Mouse (Mus musculus): Measurements from ENCODE around the gene Drosha.
A peak's percentile ranks its signal among the peaks of the same experiment; 100 is the strongest.
"Not testable (repeated sequence)": the region's sequence is repeated elsewhere in the genome, so short reads cannot be mapped to it uniquely, and the experiment has no call there.

Gene Drosha

DNA sequence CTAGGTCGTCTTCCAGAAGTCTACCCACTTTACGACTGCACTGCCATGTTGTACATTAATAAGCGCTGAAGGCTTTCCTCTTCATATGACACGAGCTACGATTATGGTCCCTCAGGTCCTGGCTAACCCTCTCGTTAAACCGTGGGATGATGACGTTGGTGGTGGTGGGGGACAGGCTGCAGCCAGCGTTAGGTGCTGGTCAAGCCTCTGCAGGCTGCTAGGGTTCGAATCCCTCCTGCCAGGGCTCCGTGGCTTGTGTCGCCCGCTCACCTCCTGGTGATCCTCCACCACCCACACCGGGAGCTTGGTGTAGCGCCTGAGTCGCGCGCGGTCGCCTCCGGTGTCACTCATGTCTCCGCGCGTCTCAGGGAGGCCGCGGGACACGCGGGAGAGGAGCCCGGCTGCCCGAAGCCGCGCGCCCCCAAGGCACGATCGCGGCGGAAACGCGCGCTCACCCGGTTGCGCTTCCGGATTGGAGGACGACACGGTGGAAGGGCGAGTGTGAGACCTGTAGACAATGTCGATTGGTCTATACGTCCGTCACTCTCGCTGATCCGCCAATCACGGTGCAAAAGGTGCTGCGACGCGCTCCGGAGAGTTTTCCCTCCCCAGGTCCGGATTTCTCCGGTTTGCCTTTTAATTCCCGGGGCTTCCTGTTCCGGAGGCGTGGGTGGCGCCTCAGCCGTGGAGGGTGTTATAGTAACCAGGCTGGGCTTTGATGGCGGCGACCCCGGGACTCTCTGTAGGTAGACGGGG is at the start of gene Drosha, which contains the start of gene 6030458C11Rik:
Gene Drosha (plus strand): TSS at position 619 of the 756 bp plus-strand sequence.
Gene 6030458C11Rik (minus strand): TSS at position 453 of the 756 bp plus-strand sequence.
- DNase-seq (ENCODE audit: low read depth, low spot score): peak; percentile 100

DNA sequence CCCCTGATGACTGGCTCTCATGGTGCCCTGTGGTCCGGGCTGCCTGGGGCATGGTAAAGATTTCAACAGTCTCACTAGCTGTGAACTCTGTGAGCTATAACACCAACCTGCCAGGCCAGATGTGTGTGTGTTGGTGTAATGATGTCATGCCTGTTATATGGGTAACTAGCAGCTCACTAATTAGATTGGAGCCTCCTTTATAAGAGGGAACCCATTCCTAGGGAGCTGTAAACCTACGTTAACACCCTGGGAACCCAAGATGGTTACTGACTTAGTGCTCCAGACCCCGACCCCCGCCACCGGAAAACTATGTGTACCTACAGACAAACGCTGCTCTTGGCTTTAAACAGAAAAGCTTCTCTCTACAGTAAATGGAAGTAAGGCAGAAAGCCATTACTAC is 43.3 kb upstream of the Drosha start:
- DNase-seq (ENCODE audit: low read depth, low spot score): no peak

DNA sequence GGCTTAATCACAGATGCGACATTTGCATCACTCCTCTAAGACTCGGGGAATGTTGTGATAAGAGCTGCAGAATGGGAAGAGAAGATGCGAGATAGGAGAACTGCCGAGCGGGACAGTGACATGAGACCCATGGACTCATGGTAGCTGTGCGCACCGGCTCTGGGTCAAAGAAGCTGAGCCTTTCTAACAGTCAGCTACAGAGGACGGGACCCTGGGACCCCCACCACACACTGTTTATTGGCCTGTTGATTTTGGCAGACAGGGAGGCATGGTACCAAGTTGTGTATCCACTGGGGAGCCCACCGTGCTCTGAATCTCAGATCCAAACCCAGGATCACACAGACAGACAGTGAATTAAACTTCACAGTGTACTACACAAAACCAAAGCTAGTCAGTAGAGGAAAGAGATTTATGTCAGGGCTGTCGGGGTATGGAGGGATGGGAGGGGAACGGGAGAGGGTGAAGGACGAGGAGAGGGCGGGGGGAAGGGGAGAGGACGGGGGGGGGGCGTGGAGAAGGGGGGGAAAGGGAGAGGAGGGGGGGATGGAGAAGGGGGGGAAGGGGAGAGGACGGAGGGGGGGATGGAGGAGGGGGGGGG is 42.8 kb upstream of the Drosha start:
- no peak for DNase-seq (ENCODE audit: low read depth, low spot score)

DNA sequence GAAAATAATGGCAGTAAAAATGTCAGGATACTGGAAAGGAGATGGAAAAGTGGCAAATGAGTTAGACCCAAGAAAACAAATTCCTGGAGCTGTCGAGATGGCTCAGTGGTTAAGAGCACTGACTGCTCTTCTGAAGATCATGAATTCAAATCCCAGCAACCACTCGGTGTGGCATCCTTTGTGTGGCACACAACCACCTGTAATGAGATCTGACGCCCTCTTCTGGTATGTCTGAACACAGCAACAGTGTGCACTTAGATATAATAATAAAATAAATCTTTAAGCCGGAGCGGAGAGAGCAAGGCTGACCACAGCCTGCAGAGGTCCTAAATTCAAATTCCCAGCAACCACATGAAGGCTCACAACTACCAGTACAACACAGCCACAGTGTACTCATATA is 36.1 kb upstream of the Drosha start:
- no peak for DNase-seq (ENCODE audit: low read depth, low spot score)

DNA sequence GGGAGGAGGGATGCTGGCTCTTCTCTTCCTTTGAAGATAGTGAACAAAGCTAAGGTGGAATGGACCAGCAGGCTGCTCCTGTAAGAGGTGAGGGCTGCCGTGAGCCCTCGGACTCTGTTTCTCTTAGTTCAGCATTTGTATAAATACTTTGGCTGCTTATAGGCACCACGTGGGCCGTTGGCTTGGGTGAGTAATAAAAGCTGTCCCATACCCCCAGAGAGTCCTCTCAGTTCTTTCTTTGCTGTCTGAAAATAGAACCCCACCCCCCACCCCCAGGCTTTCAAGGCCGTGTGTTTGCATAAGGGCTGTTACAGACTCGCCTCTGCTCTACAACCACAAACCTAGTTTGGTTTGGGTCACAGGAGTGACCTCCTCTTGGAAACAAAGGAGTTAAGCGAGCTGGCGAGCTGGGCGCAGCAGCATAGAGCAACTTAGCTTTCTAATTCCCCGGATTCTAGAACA is 35.2 kb upstream of the Drosha start:
- DNase-seq (ENCODE audit: low read depth, low spot score): peak; percentile 26

DNA sequence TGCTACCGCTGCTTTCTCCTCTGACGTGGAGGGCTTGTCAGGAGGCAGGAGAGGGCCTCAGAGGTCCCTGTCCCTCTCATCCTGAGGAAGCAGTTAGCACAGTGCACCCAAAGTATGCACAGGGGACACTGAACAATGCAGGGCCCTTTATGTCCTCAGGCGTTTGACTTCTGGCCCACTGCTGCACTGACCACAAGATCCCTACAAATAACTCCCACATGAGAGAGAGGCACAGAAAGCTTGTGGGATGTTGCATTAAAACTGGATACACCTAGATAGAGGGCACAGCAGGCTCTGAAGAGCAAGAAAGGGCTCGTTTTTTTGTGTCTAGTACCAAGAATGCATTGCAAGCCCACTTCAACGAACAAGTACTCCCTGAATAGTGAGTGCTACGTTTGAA is 30.3 kb upstream of the Drosha start:
- DNase-seq (ENCODE audit: low read depth, low spot score): no peak

DNA sequence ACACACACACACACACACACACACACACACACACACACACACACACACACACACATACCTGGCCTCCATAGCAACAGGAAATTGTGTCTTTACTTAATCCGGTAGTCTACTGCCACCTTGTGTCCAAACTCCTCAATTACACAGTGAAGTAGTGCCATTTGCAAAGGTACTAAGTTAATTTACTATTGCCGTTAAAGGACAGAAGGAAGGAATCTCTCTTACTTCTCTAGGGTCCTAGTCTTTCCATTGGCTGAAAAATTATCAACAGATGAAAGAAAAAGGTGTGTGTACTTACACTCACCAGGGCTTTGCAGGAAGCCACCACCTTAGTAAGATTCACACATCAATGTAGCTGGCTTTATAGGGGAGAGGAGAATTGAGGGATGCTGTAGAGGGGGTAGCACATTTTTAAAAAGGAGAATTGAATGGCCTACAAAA is 29.1 kb upstream of the Drosha start:
- peak; percentile 95 for DNase-seq (ENCODE audit: low read depth, low spot score)

DNA sequence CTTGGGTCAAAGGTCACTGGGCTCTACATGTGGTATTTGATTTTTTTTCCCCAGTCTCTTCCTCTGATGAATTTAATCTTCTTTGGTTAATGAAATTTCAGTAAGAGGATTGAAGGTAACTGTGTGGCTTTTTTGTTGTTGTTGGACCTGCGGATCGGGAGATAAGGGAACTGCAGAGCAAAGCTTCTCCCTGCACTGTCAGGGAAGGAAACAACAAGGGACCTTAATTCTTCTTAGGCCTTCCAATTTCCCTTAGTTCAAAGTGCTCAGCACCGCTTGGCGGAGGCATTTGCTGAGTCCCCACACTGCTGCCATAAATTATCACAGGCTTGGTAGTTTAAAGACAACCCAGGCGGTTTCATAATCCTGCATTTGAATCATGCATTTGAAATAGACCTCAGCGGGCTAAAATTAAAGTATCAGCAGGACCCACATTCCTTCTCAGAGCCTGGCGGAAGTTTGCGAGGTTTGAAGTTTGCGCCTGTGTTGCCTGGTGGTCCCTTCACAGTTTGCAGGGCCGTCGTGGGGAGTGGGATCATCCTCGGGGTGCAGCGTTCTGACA is 28.6 kb upstream of the Drosha start:
- DNase-seq (ENCODE audit: low read depth, low spot score): peak; percentile 74

DNA sequence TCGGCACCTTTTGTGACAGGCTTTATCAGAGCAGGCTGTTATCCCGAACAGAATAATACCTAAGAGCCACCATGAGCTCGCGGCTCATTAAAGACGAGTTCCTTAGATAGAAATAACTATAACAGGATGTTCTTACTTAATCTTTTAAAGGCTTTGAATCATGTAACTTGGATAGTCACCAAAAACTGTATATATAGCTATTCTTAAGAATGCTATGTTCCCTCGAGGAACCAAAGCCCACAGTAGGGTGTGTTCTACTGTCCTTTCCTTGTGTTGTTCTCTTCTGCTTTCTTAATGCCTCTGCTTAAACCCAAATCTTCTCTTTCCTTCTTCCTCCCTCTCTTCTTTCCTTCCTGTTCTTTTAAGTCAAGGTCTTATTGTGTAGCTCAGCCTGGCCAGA is 26.6 kb upstream of the Drosha start:
- peak; percentile 35 for DNase-seq (ENCODE audit: low read depth, low spot score)

DNA sequence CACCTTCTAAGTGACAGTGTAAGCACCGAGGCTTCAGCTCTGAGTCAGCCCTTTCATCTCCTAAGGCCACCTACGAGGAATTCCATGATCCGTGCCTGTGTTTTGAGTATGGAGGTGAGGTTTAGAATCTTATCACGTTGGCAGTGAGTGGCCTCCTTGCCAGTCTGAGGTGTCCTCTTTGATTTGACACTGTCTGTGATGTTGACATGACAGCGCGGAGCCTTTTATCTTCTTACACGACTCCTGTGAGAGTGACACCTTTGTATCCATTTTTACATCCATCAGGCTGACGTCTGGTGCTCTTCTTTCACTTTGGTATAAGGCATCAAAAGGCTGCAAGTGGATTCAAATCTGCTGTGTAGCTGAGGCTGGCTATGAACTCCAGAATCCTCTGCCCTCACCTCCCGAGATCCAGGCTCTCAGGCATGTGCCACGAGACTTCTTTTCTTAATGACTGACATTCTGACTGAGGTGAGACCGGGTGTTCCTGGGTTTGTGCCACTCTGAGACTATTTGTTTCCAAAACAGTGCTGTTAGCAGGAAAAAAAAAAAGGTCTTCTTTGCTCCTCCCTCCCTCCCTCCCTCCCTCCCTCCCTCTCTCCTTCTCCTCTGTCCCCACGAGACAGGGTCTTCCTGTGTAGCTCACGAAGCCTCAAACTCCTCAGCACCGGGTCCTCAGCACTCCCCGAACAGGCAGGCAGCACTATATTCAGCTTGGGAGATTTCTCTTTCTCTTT is 24.0 kb upstream of the Drosha start:
- peak; percentile 48 for DNase-seq (ENCODE audit: low read depth, low spot score)

DNA sequence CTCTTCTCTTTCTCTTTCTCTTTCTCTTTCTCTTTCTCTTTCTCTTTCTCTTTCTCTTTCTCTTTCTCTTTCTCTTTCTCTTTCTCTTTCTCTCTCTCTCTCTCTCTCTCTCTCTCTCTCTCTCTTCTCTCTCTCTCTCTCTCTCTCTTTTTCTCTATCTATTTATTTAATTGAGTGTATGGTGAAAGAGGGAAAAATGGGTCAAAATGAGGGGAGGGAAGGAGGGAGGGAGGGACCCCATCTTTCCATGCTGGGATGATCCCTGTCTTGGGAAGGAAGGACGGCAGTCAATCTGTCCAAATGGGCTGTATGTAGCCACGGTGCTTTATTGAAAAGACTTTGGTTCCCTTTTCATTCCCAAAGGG is 23.5 kb upstream of the Drosha start:
- DNase-seq (ENCODE audit: low read depth, low spot score): not testable (repeated sequence)

DNA sequence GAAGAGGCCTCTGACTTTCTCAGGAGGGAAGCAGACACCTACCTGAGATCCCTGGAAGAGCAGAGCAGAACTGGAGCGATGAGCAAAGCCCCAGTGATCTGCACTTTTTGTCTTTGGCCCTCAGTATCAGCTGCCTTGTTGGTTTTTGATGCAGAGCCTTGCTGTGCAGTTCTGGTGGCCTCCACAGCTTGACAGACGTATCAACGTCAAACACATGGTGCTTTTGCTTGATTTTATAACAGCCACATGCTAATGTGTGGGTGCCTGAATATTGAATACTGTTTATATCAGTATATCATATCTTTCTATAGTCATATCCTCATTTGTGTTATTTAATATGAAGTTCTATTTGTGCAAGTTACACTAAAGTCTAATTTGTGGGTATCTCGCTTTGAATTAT is 19.5 kb upstream of the Drosha start:
- DNase-seq (ENCODE audit: low read depth, low spot score): no peak

DNA sequence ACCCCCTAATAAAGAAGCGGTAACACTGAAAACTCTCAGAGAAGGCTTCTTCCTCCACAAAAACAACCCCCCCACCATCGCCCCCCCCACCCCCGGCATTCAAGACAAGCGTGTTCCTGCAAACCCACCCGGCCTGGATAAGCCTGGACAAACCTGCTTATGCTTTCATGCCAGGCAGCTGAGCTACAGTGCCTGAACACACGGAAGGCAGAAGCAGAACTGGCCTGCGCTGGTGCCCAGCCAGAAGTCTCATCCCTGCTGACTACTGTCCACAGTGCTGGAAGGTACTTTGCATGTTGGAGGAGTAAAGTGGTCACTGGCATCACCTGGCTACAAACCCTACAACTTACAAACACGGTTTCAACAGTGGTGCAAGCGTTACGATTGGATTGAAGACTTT is 17.5 kb upstream of the Drosha start:
- no peak for DNase-seq (ENCODE audit: low read depth, low spot score)

DNA sequence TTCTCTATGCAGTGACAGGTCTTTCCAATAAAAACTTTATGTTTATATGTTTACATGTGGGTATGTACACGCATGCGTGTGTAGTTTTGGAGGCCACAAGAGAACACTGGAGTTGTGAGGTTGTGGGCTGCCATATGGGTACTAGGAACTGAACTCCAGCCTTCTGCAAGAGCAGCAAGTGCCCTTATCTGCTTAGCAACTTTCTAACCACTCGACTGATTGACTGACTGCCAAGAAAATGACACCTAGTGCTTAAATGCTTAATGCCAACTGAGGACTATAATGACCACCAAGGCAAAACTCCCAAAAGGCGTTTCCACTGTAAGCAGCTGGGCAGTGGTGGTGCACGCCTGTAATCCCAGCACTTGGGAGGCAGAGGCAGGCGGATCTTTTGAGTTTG is 15.3 kb upstream of the Drosha start:
- no peak for DNase-seq (ENCODE audit: low read depth, low spot score)

DNA sequence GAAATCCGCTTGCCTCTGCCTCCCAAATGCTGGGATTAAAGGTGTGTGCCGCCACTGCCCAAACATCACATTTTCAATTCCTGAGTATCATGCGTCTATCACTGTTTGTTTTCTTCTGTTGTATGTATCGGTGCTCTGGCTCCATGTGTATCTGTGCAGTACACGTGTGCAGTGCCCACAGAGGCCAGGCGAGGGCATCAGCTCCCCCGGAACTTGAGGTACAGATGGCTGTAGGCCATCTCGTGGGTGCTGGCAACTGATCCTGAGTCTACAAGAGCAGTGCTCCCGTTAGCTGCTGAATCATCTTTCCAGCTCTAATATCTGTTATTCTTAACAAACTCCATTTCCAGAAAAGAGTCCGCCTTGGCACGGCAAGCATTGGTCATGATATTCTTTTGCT is 12.0 kb upstream of the Drosha start:
- no peak for DNase-seq (ENCODE audit: low read depth, low spot score)

DNA sequence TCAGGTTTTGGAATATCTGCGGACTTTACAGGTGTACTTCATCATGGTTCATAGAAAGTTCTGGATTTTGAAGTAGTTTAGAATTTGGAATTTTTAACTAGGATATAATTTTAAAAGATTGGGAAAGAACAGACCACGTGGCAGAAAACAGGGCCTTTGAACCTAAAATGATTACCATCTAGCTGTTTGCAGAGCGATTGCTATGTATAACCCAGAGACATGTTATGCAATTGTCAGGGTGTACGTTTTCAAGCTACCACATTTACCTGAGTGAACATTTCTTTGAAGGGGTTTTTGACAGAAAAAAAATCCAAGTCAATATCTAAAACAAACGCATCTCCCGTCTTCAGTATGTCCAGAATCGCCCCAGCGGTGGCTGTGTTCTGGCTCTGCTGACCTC is 7.0 kb upstream of the Drosha start:
- no peak for DNase-seq (ENCODE audit: low read depth, low spot score)

DNA sequence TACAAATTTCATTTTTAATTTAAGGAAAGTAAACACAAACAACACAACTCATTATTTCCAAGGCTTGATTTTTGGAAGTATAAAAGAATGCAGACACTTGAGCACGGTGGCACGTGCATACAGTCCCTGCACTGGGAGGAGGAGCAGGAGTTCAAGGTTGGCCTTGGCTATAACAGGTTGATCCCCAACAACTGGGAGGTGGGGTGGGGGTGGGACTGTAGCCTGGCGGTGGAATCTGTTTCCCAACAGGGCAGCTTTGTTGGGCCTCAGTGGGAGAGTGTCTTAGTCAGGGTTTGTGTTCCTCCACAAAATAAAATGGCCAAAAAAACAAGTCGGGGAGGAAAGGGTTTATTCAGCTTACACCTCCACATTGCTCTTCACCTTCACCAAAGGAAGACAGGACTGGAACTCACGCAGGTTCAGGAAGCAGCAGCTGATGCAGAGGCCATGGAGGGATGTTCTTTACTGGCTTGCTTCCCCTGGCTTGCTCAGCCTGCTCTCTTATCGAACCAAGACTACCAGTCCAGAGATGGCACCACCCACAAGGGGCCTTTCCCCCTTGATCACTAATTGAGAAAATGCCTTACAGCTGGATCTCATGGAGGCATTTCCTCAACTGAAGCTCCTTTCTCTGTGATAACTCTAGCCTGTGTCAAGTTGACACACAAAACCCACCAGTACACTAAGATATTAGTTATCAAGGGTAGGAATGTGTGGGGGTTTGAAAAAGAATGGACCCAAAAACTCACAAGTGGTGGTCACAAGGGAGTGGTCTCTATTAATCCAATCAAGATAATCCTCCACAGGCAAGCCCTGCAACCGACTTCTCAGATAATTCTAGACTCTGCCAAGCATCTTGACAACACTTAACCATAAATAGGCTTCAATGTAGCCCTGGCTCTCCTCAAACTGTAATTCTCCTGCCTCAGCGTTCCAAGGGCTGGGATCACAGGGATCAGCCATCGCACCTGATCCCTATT is 1.9 kb upstream of the Drosha start:
- no peak for DNase-seq (ENCODE audit: low read depth, low spot score)

DNA sequence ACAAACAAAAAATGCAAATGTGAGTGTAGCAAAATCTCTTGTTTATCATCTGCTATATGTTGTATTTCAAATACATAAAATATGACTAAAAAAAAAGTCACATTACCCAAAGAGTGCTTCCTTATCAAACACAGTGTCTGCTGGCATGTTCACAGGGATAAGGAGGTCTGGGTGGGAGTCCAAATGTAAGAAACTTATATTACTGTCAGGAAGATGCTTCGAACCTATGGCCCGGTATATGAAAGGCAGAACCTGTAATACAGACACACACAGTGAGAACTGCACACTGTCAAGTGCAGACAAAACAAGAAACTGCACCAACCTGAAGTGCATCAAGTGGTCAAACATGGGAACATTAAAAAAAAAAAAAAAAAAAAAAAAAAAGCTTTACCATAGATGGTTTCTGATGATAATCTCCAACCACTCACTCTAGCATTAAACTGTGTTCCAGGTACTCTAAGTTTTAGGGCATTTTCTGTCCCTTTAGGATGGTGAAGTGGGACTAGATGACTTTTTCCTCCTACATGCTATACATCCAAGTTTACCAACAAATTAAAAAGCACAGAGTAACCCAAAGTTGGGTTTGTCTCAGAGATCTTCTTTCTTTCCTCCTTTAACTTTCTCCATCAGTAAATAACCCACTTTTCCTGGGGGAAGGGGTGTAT is 1.0 kb upstream of the Drosha start:
- DNase-seq (ENCODE audit: low read depth, low spot score): no peak

DNA sequence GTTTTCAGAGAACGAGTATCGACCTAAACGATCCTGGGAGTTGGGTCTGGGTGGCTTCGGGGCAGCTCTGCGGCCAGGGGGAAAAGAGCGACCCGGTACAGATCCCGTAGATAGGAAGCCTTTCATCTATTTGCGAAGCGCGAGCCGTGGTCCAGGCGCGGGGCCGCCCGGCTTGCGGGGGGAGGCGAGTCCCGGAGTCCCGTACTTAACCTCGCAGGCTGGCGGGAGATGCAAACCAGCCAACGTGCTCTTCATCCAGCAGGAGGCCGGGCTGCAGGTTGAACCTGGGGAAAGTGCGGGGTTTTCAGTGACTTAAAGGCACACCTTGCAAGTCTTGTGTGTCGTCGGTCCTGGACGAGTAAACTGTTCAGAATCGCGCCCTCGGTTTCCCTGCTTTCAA is 350 bp downstream of the Drosha start:
- DNase-seq (ENCODE audit: low read depth, low spot score): peak; percentile 52

DNA sequence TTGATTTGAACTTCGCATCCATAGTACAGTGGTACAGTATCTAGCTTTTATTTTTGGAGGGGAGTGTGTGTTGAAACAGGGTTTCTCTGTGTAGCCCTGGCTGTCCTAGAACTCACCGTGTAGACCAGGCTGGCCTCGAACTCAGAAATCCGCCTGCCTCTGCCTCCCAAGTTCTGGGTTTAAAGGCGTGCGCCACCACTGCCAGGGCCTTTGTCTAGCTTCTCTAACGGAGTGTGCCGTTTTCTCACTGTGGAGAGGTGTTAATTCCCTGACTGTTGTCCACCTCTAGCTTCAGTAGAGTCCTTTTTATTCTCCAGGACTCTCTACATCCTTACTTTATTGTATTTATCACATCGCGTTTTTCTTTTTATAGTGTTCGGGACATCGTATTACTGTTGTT is 793 bp downstream of the Drosha start:
- no peak for DNase-seq (ENCODE audit: low read depth, low spot score)

DNA sequence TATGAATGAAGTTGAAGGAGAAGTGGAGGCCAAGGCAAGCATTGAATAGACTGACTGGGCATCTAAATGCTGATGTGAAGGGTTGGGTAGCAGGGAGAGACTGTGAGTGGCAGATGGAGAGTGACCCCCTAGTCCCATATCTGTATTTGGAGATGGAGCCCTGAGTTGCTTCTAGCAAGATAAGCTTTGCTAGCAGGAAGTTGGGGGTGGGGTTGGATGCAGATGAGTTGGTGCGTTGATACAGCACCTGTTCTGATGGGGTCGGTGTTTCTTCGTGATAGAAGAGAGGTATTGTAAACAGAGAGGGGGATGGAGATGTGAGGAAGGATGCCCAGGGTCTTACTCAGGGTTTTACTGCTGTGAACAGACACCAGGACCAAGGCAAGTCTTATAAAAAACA is 5.3 kb downstream of the Drosha start:
- no peak for DNase-seq (ENCODE audit: low read depth, low spot score)
